Mouse (Mus musculus): Measurements from ENCODE around the gene Dock3.
"Not testable (repeated sequence)": the region's sequence is repeated elsewhere in the genome, so short reads cannot be mapped to it uniquely, and the experiment has no call there.

Gene Dock3

DNA sequence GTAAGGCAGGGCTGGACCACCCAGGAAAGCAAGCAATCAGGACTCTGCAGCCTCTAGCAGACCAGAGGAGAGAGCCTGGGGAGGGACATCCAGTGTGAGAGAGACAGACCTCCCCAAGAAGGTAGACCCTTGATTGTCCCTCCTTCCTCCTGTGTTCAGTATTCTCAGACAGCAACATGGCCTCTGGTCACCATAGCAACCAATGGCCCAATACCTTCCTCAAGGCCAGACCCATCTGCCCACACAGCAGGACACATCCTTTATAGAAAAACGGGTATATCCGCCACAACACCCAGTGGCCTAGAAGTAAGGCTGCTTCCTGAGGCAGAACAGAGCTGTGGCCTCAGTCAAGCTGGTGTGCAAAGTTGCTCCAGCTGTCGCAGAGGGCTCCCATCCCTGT, 23.9 kb upstream of the Dock3 start:
- DNase-seq (ENCODE audit: low spot score) = no peak

DNA sequence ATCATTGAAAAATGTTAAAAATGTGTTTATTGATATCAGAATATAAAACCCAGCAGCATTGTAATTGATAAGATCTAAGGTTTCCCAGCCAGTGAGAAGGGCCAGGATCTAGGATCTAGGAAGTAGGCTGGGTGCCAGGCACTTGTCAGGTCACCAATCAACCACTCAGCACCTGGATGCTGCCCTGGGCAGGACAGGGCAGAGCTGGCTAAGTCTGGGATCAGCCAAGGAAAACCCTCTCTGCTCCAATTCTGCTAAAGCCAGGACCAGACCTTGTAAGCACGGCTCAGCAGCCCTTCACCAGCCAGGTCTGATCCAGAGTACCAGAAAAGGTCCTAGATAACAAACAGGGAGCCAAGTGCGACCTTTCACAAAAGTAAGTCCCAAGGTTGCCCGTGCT, 23.2 kb upstream of the Dock3 start:
- DNase-seq (ENCODE audit: low spot score) = no peak

DNA sequence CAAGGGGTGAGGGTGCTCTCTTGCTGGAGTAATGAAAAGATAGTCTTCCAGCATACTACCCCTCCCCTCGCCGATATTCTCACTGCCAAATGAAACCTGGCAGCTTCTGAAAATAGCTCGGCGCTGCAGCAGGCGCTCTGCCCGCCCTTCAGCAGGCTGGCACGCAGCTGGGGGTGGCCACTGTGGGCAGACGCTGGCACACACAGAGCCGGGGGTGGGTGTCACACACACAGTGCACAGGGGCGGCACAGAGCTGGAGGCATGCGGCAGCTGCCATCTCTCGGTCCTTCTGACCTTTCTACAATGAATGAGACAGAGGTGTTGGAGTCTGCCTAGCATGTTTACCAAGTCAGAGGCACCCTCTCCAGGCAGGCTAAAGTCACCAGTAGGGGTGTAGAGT, 22.8 kb upstream of the Dock3 start:
- peak; percentile 82 for DNase-seq (ENCODE audit: low spot score)

- DNase-seq (ENCODE audit: low spot score) = peak; percentile 53
These were observed 20.5 kb upstream of the Dock3 start for GRCm38 (mm10) chr9:107252164-107252563.

- no peak for DNase-seq (ENCODE audit: low spot score)
These were observed 19.0 kb upstream of the Dock3 start for GRCm38 (mm10) chr9:107250416-107251337.

GRCm38 (mm10) chr9:107249154-107249553, 17.4 kb upstream of the Dock3 start:
- no peak for DNase-seq (ENCODE audit: low spot score)

DNA sequence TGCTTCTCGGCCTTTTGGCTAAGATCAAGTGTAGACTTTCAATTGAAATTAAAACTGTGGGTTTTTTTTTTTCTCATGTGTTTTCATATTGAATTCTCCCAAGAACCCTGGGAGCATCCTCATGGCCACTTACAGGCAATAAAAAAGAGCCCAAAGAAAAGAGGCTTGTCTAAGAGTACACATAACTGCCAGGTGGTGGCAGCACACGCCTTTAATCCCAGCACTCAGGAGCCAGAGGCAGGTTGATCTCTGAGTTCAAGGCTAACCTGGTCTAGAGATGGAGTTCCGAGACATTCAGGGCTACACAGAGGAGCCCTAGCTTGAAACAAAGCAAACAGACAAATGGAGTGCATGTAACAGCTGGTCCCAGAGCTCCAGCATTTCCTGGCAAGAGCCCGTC, 14.5 kb upstream of the Dock3 start:
- no peak for DNase-seq (ENCODE audit: low spot score)

DNA sequence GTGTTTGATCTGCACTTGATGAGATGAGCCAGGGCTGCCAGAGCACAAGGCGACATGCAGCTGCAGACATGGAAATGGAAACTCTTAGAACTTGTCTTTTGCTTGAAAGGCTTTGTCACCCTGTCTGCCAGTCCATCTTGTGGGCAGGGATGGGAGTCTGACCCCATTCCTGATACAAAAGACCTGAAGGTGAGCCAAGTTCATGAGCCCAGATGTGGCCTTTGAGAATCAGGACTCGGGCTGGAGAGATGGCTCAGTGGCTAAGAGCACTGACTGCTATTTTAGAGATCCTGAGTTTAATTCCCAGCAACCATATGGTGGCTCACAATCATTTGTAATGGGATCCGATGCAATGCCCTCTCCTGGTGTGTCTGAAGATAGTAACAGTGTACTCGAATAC, 13.6 kb upstream of the Dock3 start:
- DNase-seq (ENCODE audit: low spot score) = no peak

DNA sequence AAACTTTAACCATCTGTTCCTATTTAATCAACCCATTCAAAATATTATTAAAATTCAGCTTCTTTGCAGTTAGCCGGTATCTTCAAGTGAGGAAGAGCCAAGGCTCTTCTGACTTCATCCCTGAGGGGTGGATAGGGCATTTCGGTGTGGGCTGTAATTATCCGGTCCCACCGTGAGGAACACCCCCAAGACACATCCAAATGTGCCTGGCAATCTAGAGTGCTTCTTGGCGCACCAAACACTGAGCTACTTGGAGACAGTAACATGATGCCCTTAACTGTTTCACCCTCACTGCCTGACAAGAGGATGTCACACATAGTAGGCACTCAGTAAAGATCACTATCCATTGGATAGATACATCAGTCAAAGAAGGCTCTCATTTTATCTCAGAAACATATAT, 4.4 kb upstream of the Dock3 start:
- no peak for DNase-seq (ENCODE audit: low spot score)

DNA sequence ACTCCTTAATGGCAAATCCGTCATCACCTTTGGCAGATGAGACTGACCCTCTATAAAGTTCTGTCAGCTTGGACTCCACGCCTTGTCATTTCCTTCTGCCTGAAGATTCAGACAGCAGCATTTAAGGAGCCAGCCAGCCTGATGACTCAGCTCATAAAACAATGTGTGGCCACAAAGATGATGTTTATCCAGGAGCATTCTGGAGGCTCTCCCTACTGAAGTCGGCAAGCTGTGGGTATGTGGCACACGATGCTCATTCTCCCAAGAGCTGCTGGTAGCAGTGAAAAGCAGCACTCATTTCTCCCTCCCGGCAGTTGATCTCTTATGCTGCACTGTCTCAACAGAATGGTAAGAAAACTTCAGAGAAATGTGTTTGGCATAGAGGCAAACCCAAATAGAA, 3.6 kb upstream of the Dock3 start:
- no peak for DNase-seq (ENCODE audit: low spot score)

GRCm38 (mm10) chr9:107232140-107232539, 431 bp upstream of the Dock3 start:
- no peak for DNase-seq (ENCODE audit: low spot score)

GRCm38 (mm10) chr9:107230991-107231538, 644 bp downstream of the Dock3 start:
- peak; percentile 65 for DNase-seq (ENCODE audit: low spot score)

GRCm38 (mm10) chr9:107224597-107224996, 7.1 kb downstream of the Dock3 start:
- no peak for DNase-seq (ENCODE audit: low spot score)

GRCm38 (mm10) chr9:107174831-107175230, 56.9 kb downstream of the Dock3 start:
- not testable (repeated sequence) for DNase-seq (ENCODE audit: low spot score)

DNA sequence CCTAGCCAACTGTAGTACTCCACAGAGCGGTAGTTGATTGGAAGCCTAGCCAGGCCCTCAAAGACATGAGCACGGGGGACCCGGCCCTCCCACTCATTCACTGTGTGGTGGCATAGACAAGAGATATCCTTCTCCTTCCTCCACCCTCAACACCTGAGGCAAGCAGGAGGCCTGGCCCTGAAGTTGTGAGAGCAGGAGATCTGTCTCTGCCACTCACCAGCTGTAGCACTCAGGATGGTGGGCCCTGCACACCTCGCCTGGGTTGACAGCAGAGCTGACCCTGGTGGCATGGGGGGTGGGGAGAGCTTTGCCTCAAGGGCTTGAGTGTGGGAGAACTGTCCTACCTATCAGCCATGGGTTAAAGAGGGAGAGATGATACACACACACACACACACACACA, 65.9 kb downstream of the Dock3 start:
- no peak for DNase-seq (ENCODE audit: low spot score)

DNA sequence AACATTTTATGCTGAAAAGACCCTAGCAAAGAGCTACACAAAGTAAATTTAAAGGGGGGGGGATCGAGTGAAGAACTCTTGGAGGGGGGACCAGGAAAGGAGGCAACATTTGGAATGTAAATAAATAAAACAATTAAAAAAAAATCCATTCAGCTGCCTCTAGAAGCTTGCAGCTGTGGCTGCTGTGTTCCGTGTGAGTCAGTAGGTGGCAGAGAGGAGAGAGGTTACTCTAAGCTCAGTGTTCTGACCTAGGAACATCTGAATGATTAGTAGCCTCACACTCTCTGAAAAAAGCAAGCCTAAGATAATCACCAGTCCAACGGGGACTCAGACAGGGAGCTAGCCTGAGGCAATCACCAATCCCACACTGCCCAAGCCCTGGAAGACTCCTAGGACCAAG, 66.9 kb downstream of the Dock3 start:
- DNase-seq (ENCODE audit: low spot score) = no peak

DNA sequence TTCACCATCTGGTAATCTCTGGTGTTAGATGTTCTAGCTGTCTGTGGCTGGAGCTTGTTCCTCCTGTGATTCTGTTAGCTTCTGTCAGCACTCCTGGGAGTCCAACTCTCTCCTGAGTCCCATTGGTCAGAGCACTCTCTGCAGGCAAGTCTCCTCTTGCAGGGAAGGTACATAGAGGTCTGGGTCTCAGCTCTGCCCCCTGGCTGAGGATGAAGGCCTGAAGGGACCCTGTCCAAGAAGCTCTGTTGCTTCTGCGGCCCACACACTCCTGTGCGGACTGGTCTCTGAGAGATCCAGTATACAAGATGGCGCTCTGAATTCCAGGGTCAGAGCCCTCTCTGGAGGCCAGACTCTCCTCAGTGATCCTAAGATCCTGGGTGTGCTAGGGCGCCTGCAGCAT, 75.3 kb downstream of the Dock3 start:
- not testable (repeated sequence) for DNase-seq (ENCODE audit: low spot score)

DNA sequence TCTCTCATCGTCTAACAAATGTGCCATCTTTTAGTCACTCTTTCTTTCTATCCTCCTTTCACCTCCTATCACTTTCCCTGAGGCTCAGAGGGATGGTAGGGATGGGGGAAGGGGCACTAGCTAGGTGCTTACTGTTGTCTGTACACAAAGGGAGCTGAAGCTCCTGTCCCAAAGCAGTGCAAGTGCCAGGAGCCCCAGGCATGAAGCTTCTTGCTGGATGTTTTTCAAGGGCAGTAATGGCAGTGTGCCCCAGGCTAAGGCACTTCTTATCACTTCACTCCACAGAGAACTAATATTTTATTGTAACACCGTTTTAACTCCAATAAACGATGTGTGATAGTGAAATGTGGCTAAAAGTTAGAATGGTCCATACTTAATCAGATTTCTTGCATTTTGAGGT, 118.9 kb downstream of the Dock3 start:
- no peak for DNase-seq (ENCODE audit: low spot score)

DNA sequence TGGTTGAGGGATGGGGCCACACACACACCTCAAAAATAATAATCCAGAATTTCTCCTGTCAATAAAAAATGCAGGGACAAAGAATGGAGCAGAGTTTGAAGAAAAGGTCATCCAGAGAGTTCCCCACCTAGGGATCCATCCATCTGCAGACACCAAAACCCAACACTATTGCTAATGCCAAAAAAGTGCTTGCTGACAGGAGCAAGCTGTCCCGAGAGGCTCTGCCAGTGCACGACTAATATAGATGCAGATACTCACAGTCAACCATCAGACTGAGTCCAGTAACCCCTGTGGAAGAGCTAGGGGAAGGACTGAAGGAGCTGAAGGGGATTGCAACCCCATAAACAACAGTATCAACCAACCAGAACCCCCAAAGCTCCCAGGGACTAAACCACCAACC, 119.7 kb downstream of the Dock3 start:
- no peak for DNase-seq (ENCODE audit: low spot score)

GRCm38 (mm10) chr9:107099487-107099886, 132.2 kb downstream of the Dock3 start:
- DNase-seq (ENCODE audit: low spot score) = no peak

DNA sequence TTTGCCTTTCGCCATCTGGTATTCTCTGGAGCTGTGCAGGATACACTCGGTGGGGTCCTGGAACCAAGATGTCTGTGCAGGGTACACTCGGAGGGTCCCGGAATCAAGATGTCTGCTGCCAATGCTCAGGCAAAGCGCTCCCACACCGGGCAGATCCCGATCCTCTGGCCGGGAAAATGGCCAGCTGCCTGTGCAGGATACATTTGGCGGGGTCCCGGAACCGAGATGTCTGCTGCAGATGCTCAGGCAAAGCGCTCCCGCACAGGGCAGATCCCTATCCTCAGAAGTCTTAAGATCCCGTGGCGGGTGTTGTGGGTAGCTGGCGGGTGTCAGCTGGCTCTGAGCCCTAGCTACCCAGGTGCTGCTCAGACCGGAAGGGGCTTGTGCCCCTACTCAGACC, 142.3 kb downstream of the Dock3 start:
- DNase-seq (ENCODE audit: low spot score) = not testable (repeated sequence)

GRCm38 (mm10) chr9:107087531-107087930, 144.2 kb downstream of the Dock3 start:
- peak; percentile 16 for DNase-seq (ENCODE audit: low spot score)

DNA sequence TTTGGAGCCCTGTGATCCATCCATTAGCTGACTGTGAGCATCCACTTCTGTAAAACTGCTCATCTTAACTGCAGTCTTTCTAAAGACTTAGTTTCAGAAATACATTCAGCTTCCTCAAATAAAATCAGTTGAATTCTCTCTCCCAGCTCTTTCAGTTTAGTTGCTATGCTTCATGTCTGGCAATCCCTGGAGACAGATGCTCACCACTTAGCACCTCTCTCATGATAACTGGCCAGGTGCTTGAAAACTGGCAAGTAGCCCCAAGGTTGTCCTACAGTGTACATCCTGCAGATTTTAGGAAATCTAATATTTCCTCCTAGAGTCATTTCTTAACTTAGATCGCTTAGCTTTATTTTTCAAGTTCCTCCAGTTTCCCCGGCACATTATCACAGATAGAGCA, 193.8 kb downstream of the Dock3 start:
- no peak for DNase-seq (ENCODE audit: low spot score)

DNA sequence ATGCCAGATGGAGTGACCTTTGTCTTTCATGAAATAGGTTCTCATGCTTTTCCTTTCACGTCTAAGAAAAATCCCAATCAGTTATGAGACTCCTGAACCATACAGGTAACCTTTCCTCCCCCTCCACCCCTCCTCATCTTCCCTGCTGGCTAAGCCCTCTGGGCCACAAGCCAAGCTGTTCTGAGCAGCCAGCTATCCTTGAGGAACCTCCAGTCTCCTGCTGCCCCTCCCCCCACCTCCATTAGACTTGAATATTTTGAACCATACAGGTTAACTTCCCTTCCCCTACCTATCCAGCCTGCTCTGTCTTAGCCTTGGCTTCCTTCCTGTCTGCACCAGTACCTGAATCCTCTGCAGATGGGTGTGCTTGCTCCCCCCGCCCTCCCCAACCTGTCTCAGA, 204.1 kb downstream of the Dock3 start:
- no peak for DNase-seq (ENCODE audit: low spot score)
